Mouse (Mus musculus) hindbrain, postnatal 0 days (tissue): Measurements from ENCODE around the gene Mark3. TPM values are rescaled to one million over a fixed set of nuclear protein-coding genes. Genes with fewer than 3 reads are reported as not detected.

Source experiments
- ATAC-seq: fragments of 200-750 bp; cut with Nextera tagmentation; 2 replicates; pipeline ENCODE4 v1.8.0; 2017; ENCODE audit warnings: mild to moderate bottlenecking, moderate TSS enrichment, moderate library complexity
- DNase-seq: peaks from one replicate; pipeline ENCODE4 v3.0.0-alpha.2; 2015; ENCODE audit warnings: low spot score
- H3K27ac ChIP-seq: fragments of 300-500 bp; sonication (generic); 2 replicates; pipeline ENCODE4 v1.5.1; 2014; ENCODE audit warnings: mild to moderate bottlenecking
- H3K27me3 ChIP-seq: fragments of 300-500 bp; sonication (generic); 2 replicates; pipeline ENCODE4 v1.6.1; 2014; ENCODE audit warnings: low read length, mixed read lengths; ENCODE audit not compliant: insufficient read depth
- H3K36me3 ChIP-seq: fragments of 300-500 bp; sonication (generic); 2 replicates; pipeline ENCODE4 v1.6.1; 2014; ENCODE audit warnings: low read length, mixed read lengths; ENCODE audit not compliant: insufficient read depth
- H3K4me1 ChIP-seq: fragments of 300-500 bp; sonication (generic); 2 replicates; pipeline ENCODE4 v1.6.1; 2014; ENCODE audit warnings: antibody characterized with exemption, low read length, mixed read lengths; ENCODE audit not compliant: insufficient read depth
- H3K4me2 ChIP-seq: fragments of 300-500 bp; sonication (generic); 2 replicates; pipeline ENCODE4 v1.6.1; 2014; ENCODE audit warnings: low read depth, mild to moderate bottlenecking, low read length, moderate library complexity, mixed read lengths
- H3K4me3 ChIP-seq: fragments of 300-500 bp; sonication (generic); 2 replicates; pipeline ENCODE4 v1.5.1; 2014; ENCODE audit warnings: low read length
- H3K9ac ChIP-seq: fragments of 300-500 bp; sonication (generic); replicated peaks from 2 replicates; pipeline ENCODE4 v1.6.1; 2014; ENCODE audit warnings: mild to moderate bottlenecking, low read length, moderate library complexity, mixed read lengths
- H3K9me3 ChIP-seq: fragments of 300-500 bp; sonication (generic); 2 replicates; pipeline ENCODE4 v1.6.1; 2016; ENCODE audit warnings: low read length, mixed read lengths
- CTCF ChIP-seq: IDR thresholded peaks from 2 replicates; pipeline ENCODE4 v1.5.1; 2016; ENCODE audit warnings: antibody characterized with exemption, control low read depth, low read depth
- WGBS: fragments of 180-500 bp; shearing (Covaris S2); extraction: QIAGEN DNeasy Blood & Tissue Kit; methylation state at CpG from one replicate; pipeline ENCODE4 v1.1.7; 2014; 5-methylcytosine and 5-hydroxymethylcytosine counted together
- polyA plus RNA-seq: library from polyadenylated mRNA; unstranded; fragments of >200 nt; fragmentation: Nextera tagmentation; extraction: Ambion mirVana; gene quantifications from 2 replicates; pipeline ENCODE4 v1.2.1, GENCODE M21; 2015
- total RNA-seq: library from RNA; depleted of rRNA; stranded (reverse); fragments of >200 nt; gene quantifications from 2 replicates; pipeline ENCODE4 v1.2.3, GENCODE M21; 2014

The Mark3 gene
- total and polyA plus RNA-seq, 2 experiments from 2014 or later: 41.0 to 116 TPM

GRCm38 (mm10) chr12:111671431-111671902, 97.1 kb downstream of the Mark3 start:
- H3K27ac ChIP-seq: peak overlapping the region; percentile 97
- H3K9me3 ChIP-seq: no peaks in the 10 kb centered on the region
- 0 out of 2 replicates have a peak, but pooled peaks cover 5% of the 10 kb centered on the region for H3K36me3 ChIP-seq
- peaks cover 17% of the 10 kb centered on the region for H3K4me1 ChIP-seq
- WGBS: under 1% methylated on average over 34 of the region's 34 CpGs
- peak overlapping the region; percentile 77 for H3K4me2 ChIP-seq
- H3K27me3 ChIP-seq: no peaks in the 10 kb centered on the region
- peak overlapping the region; percentile 85 for H3K4me3 ChIP-seq
- H3K9ac ChIP-seq: peak overlapping the region; percentile 97
- DNase-seq (peak; percentile 80), ATAC-seq (peak; percentile 50)
- no peak for TF ChIP-seq CTCF

GRCm38 (mm10) chr12:111672176-111672575, 97.9 kb downstream of the Mark3 start, which contains the start of gene Ckb:
Gene Ckb, minus strand, starts transcription at chr12:111672338.
- no peak for TF ChIP-seq CTCF
- no peaks in the 10 kb centered on the region for H3K27me3 ChIP-seq
- ATAC-seq (peak; percentile 88), DNase-seq (peak; percentile 96)
- 0% methylated on average over 31 of the region's 31 CpGs for WGBS
- H3K4me3 ChIP-seq: peak within 1 kb of the TSS; percentile 85
- peak within 1 kb of the TSS; percentile 97 for H3K27ac ChIP-seq
- H3K9me3 ChIP-seq: no peaks in the 10 kb centered on the region
- peaks cover 19% of the 10 kb centered on the region for H3K4me1 ChIP-seq
- H3K36me3 ChIP-seq: 0 out of 2 replicates have a peak, but pooled peaks cover 5% of the 10 kb centered on the region
- peak within 1 kb of the TSS; percentile 97 for H3K9ac ChIP-seq
- H3K4me2 ChIP-seq: peak within 1 kb of the TSS; percentile 77

- no peak for TF ChIP-seq CTCF
- peak overlapping the region; percentile 85 for H3K4me3 ChIP-seq
- 11% methylated on average over 12 of the region's 12 CpGs for WGBS
- no peaks in the 10 kb centered on the region for H3K9me3 ChIP-seq
- peak overlapping the region; percentile 97 for H3K9ac ChIP-seq
- H3K36me3 ChIP-seq: 0 out of 2 replicates have a peak, but pooled peaks cover under 1% of the 10 kb centered on the region
- no peak for DNase-seq
- H3K4me1 ChIP-seq: peaks cover 23% of the 10 kb centered on the region
- no peaks in the 10 kb centered on the region for H3K27me3 ChIP-seq
- peak overlapping the region; percentile 77 for H3K4me2 ChIP-seq
- peak overlapping the region; percentile 97 for H3K27ac ChIP-seq
- ATAC-seq: no peak
Measured at GRCm38 (mm10) chr12:111672581-111672980, 98.3 kb downstream of the Mark3 start.

GRCm38 (mm10) chr12:111674850-111675486, 100.6 kb downstream of the Mark3 start:
- TF ChIP-seq CTCF: no peak
- Histone ChIP-seq H3K36me3 (no peaks in the 10 kb centered on the region), H3K4me3 (no peak overlapping the region), H3K4me1 (peaks cover 20% of the 10 kb centered on the region), H3K27ac (no peak overlapping the region), H3K4me2 (no peak overlapping the region), H3K9ac (no peak overlapping the region), H3K27me3 (no peaks in the 10 kb centered on the region), H3K9me3 (no peaks in the 10 kb centered on the region)
- no peak for ATAC-seq
- WGBS: 72% methylated on average over 2 of the region's 2 CpGs
- DNase-seq: no peak

GRCm38 (mm10) chr12:111675797-111676580, 101.7 kb downstream of the Mark3 start:
- Histone ChIP-seq H3K27me3 (no peaks in the 10 kb centered on the region), H3K4me1 (peaks cover 20% of the 10 kb centered on the region), H3K9ac (no peak overlapping the region), H3K4me3 (no peak overlapping the region), H3K9me3 (no peaks in the 10 kb centered on the region), H3K27ac (no peak overlapping the region), H3K36me3 (no peaks in the 10 kb centered on the region), H3K4me2 (no peak overlapping the region)
- DNase-seq (no peak), ATAC-seq (no peak)
- WGBS: 87% methylated on average over 6 of the region's 6 CpGs
- no peak for TF ChIP-seq CTCF

GRCm38 (mm10) chr12:111677421-111677820, 103.1 kb downstream of the Mark3 start:
- ATAC-seq (peak; percentile 60), DNase-seq (peak; percentile 42)
- H3K36me3 ChIP-seq: no peaks in the 10 kb centered on the region
- H3K27me3 ChIP-seq: no peaks in the 10 kb centered on the region
- peaks cover 18% of the 10 kb centered on the region for H3K4me1 ChIP-seq
- H3K9me3 ChIP-seq: no peaks in the 10 kb centered on the region
- H3K27ac ChIP-seq: peak overlapping the region; percentile 93
- peak overlapping the region; percentile 88 for H3K4me3 ChIP-seq
- TF ChIP-seq CTCF: no peak
- peak overlapping the region; percentile 66 for H3K9ac ChIP-seq
- 6% methylated on average over 5 of the region's 5 CpGs for WGBS
- H3K4me2 ChIP-seq: peak overlapping the region; percentile 97
